8 mouse cellular contexts compared by ENCODE assay signal in the genomic region with DNA sequence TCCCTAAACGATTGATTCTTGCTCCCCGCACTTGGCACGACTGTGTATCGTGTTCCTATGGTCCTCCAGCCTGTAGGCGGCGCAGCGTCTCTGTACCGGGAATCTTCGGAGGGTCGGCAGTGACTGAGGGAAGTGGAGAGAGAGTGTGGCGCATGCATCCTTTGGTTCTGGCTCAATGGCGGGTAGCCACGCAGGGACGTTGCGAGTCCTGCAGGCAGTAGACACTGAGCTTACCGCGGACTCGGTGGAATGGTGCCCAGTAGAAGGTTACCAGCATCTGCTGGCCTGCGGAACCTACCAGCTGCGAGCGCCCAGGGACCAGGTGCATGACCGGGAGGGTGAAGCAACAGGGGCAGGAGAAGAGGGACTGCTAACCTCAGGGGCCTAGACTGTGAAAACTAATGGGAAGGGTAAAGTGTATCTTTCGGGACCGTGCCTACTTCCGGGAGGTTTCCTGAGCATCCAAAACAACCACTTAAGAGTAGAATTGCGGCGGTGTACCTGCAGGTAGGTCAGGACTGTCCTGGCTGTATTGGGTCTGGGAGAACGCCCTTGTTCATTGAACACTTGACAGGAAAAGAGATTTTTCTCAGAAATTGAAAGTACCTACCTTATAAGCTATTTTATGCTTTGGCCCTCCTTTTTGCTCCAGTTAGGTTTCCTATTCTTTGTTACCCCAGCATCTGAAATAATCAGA. TPM values are rescaled to one million over a fixed set of nuclear protein-coding genes. Genes with fewer than 3 reads are reported as not detected.
DNase-seq lines count a peak whose midpoint lies in the region; ATAC-seq and TF ChIP-seq lines count a peak whose summit lies in the region.

A gene (plus strand): TSS at position 97 of the 697 bp plus-strand sequence.

- no peaks in the 10 kb centered on the region for H3K27me3 ChIP-seq in forebrain, embryonic 16.5 days (replicated peaks; ENCODE audit: control insufficient read depth, insufficient read depth, low read length)
- H3K27me3 ChIP-seq in lung, embryonic 15.5 days, result no peaks in the 10 kb centered on the region

- peak within 1 kb of the TSS; percentile 97 for H3K9ac ChIP-seq in ES-E14 (ENCODE audit: insufficient read depth, low read depth, low read length, poor library complexity, severe bottlenecking)
- H3K9ac ChIP-seq in forebrain, embryonic 16.5 days (replicated peaks; ENCODE audit: low read depth, low read length), result peak within 1 kb of the TSS; percentile 80
- peak within 1 kb of the TSS; percentile 75 for H3K9ac ChIP-seq in lung, embryonic 15.5 days

- DNase-seq in ES-E14 (ENCODE audit: low read depth, low spot score), result peak; percentile 87
- DNase-seq in cerebellum, adult 11-12 months, result peak; percentile 86
- peak; percentile 84 to 86 for DNase-seq in heart, postnatal 36 days
- DNase-seq in layer of hippocampus, adult 8-10 months (ENCODE audit: low spot score in 2 of 2), result peak; percentile 79 to 89
- peak; percentile 62 for DNase-seq in ovary, adult 18-20 months (ENCODE audit: low spot score)
- peak; percentile 88 for DNase-seq in thymus, postnatal 0 days (ENCODE audit: low spot score)

- H3K4me2 ChIP-seq in forebrain, embryonic 16.5 days (ENCODE audit: low read length), result peak within 1 kb of the TSS; percentile 73
- peak within 1 kb of the TSS; percentile 66 for H3K4me2 ChIP-seq in lung, embryonic 15.5 days

- in situ Hi-C loops in ES-E14 (cut with MboI; ENCODE audit: low sequenced_read_pairs in 2 of 2, unreplicated experiment in 2 of 2), result no loop called here

- intact Hi-C loops in heart, postnatal 36 days (cut with DNase I), result loop anchor here (2.0 kb wide), 1 partner anchor 38 kb away; no protein-coding TSS in a partner anchor

- H3K36me3 ChIP-seq in ES-E14 (ENCODE audit: control insufficient read depth, insufficient read depth, low read length, poor library complexity, severe bottlenecking), result peaks cover 44% of the 10 kb centered on the region
- peaks cover 24% of the 10 kb centered on the region for H3K36me3 ChIP-seq in forebrain, embryonic 16.5 days (ENCODE audit: control insufficient read depth, insufficient read depth)
- peaks cover 50% of the 10 kb centered on the region for H3K36me3 ChIP-seq in lung, embryonic 15.5 days

- H3K4me3 ChIP-seq in ES-E14 (ENCODE audit: insufficient read depth in 1 of 2, low read depth in 1 of 2, low read length in 2 of 2, poor library complexity in 1 of 2, severe bottlenecking in 1 of 2), result peak within 1 kb of the TSS; percentile 96
- peak within 1 kb of the TSS; percentile 75 for H3K4me3 ChIP-seq in forebrain, embryonic 16.5 days (replicated peaks; ENCODE audit: low read length)
- H3K4me3 ChIP-seq in lung, embryonic 15.5 days, result peak within 1 kb of the TSS; percentile 79

- peak within 1 kb of the TSS; percentile 62; the same call in 1 of the 2 replicates for H3K27ac ChIP-seq in ES-E14 (ENCODE audit: insufficient read depth, low read depth, low read length, poor library complexity, severe bottlenecking)
- H3K27ac ChIP-seq in forebrain, embryonic 16.5 days (ENCODE audit: low read length), result peak within 1 kb of the TSS; percentile 6; the same call in 1 of the 2 replicates
- peak within 1 kb of the TSS; percentile 25; the same call in 1 of the 2 replicates for H3K27ac ChIP-seq in lung, embryonic 15.5 days

- no peaks in the 10 kb centered on the region for H3K9me3 ChIP-seq in ES-E14 (ENCODE audit: control insufficient read depth, insufficient read depth, low read depth, low read length)
- H3K9me3 ChIP-seq in forebrain, embryonic 16.5 days (ENCODE audit: control insufficient read depth, low read length), result no peaks in the 10 kb centered on the region
- H3K9me3 ChIP-seq in lung, embryonic 15.5 days, result no peaks in the 10 kb centered on the region

- peak; percentile 96 for ATAC-seq in forebrain, embryonic 16.5 days
- ATAC-seq in lung, embryonic 15.5 days (ENCODE audit: borderline replicate concordance, extremely low read depth, low FRiP score, low TSS enrichment), result peak; percentile 89

- under 1% methylated on average over 28 of the region's 28 CpGs for WGBS in forebrain, embryonic 16.5 days
- under 1% methylated on average over 28 of the region's 28 CpGs for WGBS in lung, embryonic 15.5 days

- 0 out of 4 replicates have a peak, but pooled peaks cover 0 to 2% of the 10 kb centered on the region in 2 experiments for H3K4me1 ChIP-seq in ES-E14 (ENCODE audit: control insufficient read depth in 2 of 2, insufficient read depth in 2 of 2, low read length in 2 of 2, poor library complexity in 1 of 2)
- peaks cover 9% of the 10 kb centered on the region for H3K4me1 ChIP-seq in forebrain, embryonic 16.5 days (replicated peaks; ENCODE audit: control insufficient read depth, insufficient read depth, low read length)
- peaks cover 10% of the 10 kb centered on the region for H3K4me1 ChIP-seq in lung, embryonic 15.5 days

TF ChIP-seq in ES-E14, 5 proteins besides CTCF, POLR2A, EP300 and RAD21:
- peak; percentile 72; the same call in 1 of the 2 replicates for TF ChIP-seq HCFC1 (IDR thresholded peaks at IDR 0.05; ENCODE audit: borderline replicate concordance, insufficient read depth, low read length)
- TF ChIP-seq ZC3H11A (IDR thresholded peaks at IDR 0.05; ENCODE audit: borderline replicate concordance, low read depth, low read length), result no peak; the same call in 1 of the 2 replicates

RNA-seq across cellular contexts. Expression of the gene that starts here (rescaled TPM):
- 23.7 and 30.2 TPM in 2 replicates for total RNA-seq in ES-E14 (2012; rRNA removed)
- 41.5 and 44.9 TPM in 2 replicates for polyA plus RNA-seq in forebrain, embryonic 16.5 days (2015; fragmentation: Nextera tagmentation; extraction: Ambion mirVana)
- 1 to 10 TPM; 5.1 to 6.1 TPM for total RNA-seq in heart, postnatal 36 days (2021)
- 10 to 100 TPM; 32.3 to 37.1 (median 35.2) TPM for total RNA-seq in layer of hippocampus, adult 8-10 months (2022)
- polyA plus RNA-seq in lung, embryonic 15.5 days (2015; fragmentation: Nextera tagmentation; extraction: Ambion mirVana), result 24.5 and 26.0 TPM in 2 replicates
- polyA plus RNA-seq in thymus, postnatal 0 days (2015; fragmentation: Nextera tagmentation; extraction: Ambion mirVana), result 25.1 and 27.9 TPM in 2 replicates

Comparison
In these comparisons a context has a peak if more than half of its experiments do, and no peak if none do; other contexts are left out.
1. Peak in every context shown above with its lines: DNase-seq, ATAC-seq, H3K4me3 ChIP-seq and H3K27ac ChIP-seq.
2. H3K27ac ChIP-seq: peak in every context shown above with its lines; median percentile 62 in ES-E14; 25 in lung, embryonic 15.5 days; 6 in forebrain, embryonic 16.5 days.